Mouse (Mus musculus): ENCODE measurements around the gene Tmem184a. TPM values are rescaled to one million over a fixed set of nuclear protein-coding genes. Genes with fewer than 3 reads are reported as not detected.

The Tmem184a gene
- polyA plus RNA-seq, 2 experiments, result 5.9 to 6.1 TPM

- Histone ChIP-seq H3K9ac (ENCODE audit: low read depth, low read length, severe bottlenecking) (no peak overlapping the region), H3K4me2 (replicated peaks; ENCODE audit: low read depth, low read length, severe bottlenecking) (0 out of 2 replicates have a peak overlapping the region, but pooled peaks have one; percentile 35), H3K27ac (replicated peaks; ENCODE audit: low read depth, low read length) (no peak overlapping the region), H3K9me3 (ENCODE audit: control insufficient read depth, low read length) (no peaks in the 10 kb centered on the region), H3K36me3 (ENCODE audit: control insufficient read depth, insufficient read depth, low read length) (peaks cover 12% of the 10 kb centered on the region), H3K27me3 (ENCODE audit: control insufficient read depth, insufficient read depth, low read length) (no peaks in the 10 kb centered on the region), H3K4me3 (replicated peaks; ENCODE audit: low read length) (no peak overlapping the region), H3K4me1 (ENCODE audit: control insufficient read depth, insufficient read depth, low read length) (peaks cover 38% of the 10 kb centered on the region)
- DNase-seq (ENCODE audit: low spot score) (no peak), ATAC-seq (ENCODE audit: low FRiP score, low read depth) (no peak)
- WGBS, result 78% methylated on average over 9 of the region's 9 CpGs
- TF ChIP-seq POLR2A (IDR thresholded peaks at IDR 0.05; ENCODE audit: borderline replicate concordance, extremely low read depth, insufficient read depth, insufficient read length), result no peak
Measured at GRCm38 (mm10) chr5:139796001-139796620, 23.6 kb downstream of the Tmem184a start.

GRCm38 (mm10) chr5:139794938-139795337 is 24.8 kb downstream of the Tmem184a start:
- Histone ChIP-seq H3K27ac (replicated peaks; ENCODE audit: low read depth, low read length) (no peak overlapping the region), H3K36me3 (ENCODE audit: control insufficient read depth, insufficient read depth, low read length) (peaks cover 5% of the 10 kb centered on the region; the same call in 1 of the 2 replicates), H3K4me3 (replicated peaks; ENCODE audit: low read length) (no peak overlapping the region), H3K9ac (ENCODE audit: low read depth, low read length, severe bottlenecking) (no peak overlapping the region), H3K4me2 (replicated peaks; ENCODE audit: low read depth, low read length, severe bottlenecking) (no peak overlapping the region), H3K4me1 (ENCODE audit: control insufficient read depth, insufficient read depth, low read length) (peaks cover 40% of the 10 kb centered on the region), H3K9me3 (ENCODE audit: control insufficient read depth, low read length) (no peaks in the 10 kb centered on the region), H3K27me3 (ENCODE audit: control insufficient read depth, insufficient read depth, low read length) (no peaks in the 10 kb centered on the region)
- TF ChIP-seq POLR2A (IDR thresholded peaks at IDR 0.05; ENCODE audit: borderline replicate concordance, extremely low read depth, insufficient read depth, insufficient read length), result no peak
- no peak for ATAC-seq (ENCODE audit: low FRiP score, low read depth)
- DNase-seq (ENCODE audit: low spot score), result no peak
- 66% methylated on average over 10 of the region's 10 CpGs for WGBS

- ATAC-seq (ENCODE audit: low FRiP score, low read depth) (no peak), DNase-seq (ENCODE audit: low spot score) (no peak)
- H3K9ac ChIP-seq (ENCODE audit: low read depth, low read length, severe bottlenecking), result no peak overlapping the region
- no peak overlapping the region for H3K27ac ChIP-seq (replicated peaks; ENCODE audit: low read depth, low read length)
- H3K9me3 ChIP-seq (ENCODE audit: control insufficient read depth, low read length), result no peaks in the 10 kb centered on the region
- H3K4me1 ChIP-seq (ENCODE audit: control insufficient read depth, insufficient read depth, low read length), result peaks cover 40% of the 10 kb centered on the region
- TF ChIP-seq POLR2A (IDR thresholded peaks at IDR 0.05; ENCODE audit: borderline replicate concordance, extremely low read depth, insufficient read depth, insufficient read length), result no peak
- H3K4me2 ChIP-seq (replicated peaks; ENCODE audit: low read depth, low read length, severe bottlenecking), result no peak overlapping the region
- H3K27me3 ChIP-seq (ENCODE audit: control insufficient read depth, insufficient read depth, low read length), result no peaks in the 10 kb centered on the region
- WGBS, result 83% methylated on average over 5 of the region's 5 CpGs
- no peaks in the 10 kb centered on the region for H3K36me3 ChIP-seq (ENCODE audit: control insufficient read depth, insufficient read depth, low read length)
- H3K4me3 ChIP-seq (replicated peaks; ENCODE audit: low read length), result no peak overlapping the region
Measured at GRCm38 (mm10) chr5:139794137-139794536, 25.6 kb downstream of the Tmem184a start.

GRCm38 (mm10) chr5:139793338-139794089 is 26.2 kb downstream of the Tmem184a start:
- Histone ChIP-seq H3K4me2 (replicated peaks; ENCODE audit: low read depth, low read length, severe bottlenecking) (no peak overlapping the region; the same call in 1 of the 2 replicates), H3K9ac (ENCODE audit: low read depth, low read length, severe bottlenecking) (no peak overlapping the region), H3K4me1 (ENCODE audit: control insufficient read depth, insufficient read depth, low read length) (peaks cover 38% of the 10 kb centered on the region), H3K4me3 (replicated peaks; ENCODE audit: low read length) (no peak overlapping the region), H3K9me3 (ENCODE audit: control insufficient read depth, low read length) (no peaks in the 10 kb centered on the region), H3K27me3 (ENCODE audit: control insufficient read depth, insufficient read depth, low read length) (no peaks in the 10 kb centered on the region), H3K36me3 (ENCODE audit: control insufficient read depth, insufficient read depth, low read length) (no peaks in the 10 kb centered on the region), H3K27ac (replicated peaks; ENCODE audit: low read depth, low read length) (no peak overlapping the region)
- DNase-seq (ENCODE audit: low spot score) (no peak), ATAC-seq (ENCODE audit: low FRiP score, low read depth) (no peak)
- 52% methylated on average over 11 of the region's 11 CpGs for WGBS
- no peak for TF ChIP-seq POLR2A (IDR thresholded peaks at IDR 0.05; ENCODE audit: borderline replicate concordance, extremely low read depth, insufficient read depth, insufficient read length)

GRCm38 (mm10) chr5:139792966-139793337 is 26.8 kb downstream of the Tmem184a start:
- Histone ChIP-seq H3K4me3 (replicated peaks; ENCODE audit: low read length) (no peak overlapping the region), H3K27ac (replicated peaks; ENCODE audit: low read depth, low read length) (no peak overlapping the region), H3K9me3 (ENCODE audit: control insufficient read depth, low read length) (no peaks in the 10 kb centered on the region), H3K9ac (ENCODE audit: low read depth, low read length, severe bottlenecking) (no peak overlapping the region), H3K4me1 (ENCODE audit: control insufficient read depth, insufficient read depth, low read length) (peaks cover 32% of the 10 kb centered on the region), H3K36me3 (ENCODE audit: control insufficient read depth, insufficient read depth, low read length) (no peaks in the 10 kb centered on the region), H3K4me2 (replicated peaks; ENCODE audit: low read depth, low read length, severe bottlenecking) (peak overlapping the region; percentile 100; the same call in 1 of the 2 replicates), H3K27me3 (ENCODE audit: control insufficient read depth, insufficient read depth, low read length) (no peaks in the 10 kb centered on the region)
- DNase-seq (ENCODE audit: low spot score) (no peak), ATAC-seq (ENCODE audit: low FRiP score, low read depth) (no peak)
- no peak for TF ChIP-seq POLR2A (IDR thresholded peaks at IDR 0.05; ENCODE audit: borderline replicate concordance, extremely low read depth, insufficient read depth, insufficient read length)
- 57% methylated on average over 3 of the region's 3 CpGs for WGBS
